Mouse (Mus musculus): ENCODE measurements around the gene Ucp2.
A peak's percentile ranks its signal among the peaks of the same experiment; 100 is the strongest.
"Not testable (repeated sequence)": the region's sequence is repeated elsewhere in the genome, so short reads cannot be mapped to it uniquely, and the experiment has no call there.

The Ucp2 gene

DNA sequence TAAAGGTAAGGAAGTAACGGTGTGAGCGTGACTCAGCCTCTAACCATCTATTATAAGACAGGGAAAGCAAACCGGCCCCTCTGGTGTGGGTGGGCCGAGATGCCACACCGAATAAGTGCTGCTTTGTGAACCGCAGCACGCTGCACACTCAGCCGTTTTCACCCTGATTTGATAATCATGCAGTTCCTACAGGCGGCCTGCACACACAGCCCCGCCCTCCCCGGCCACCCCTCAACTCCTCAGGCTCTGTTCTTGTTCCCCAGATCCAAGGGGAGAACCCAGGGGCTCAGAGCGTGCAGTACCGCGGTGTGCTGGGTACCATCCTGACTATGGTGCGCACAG is 13.3 kb upstream of the Ucp2 start:
- DNase-seq (ENCODE audit: low spot score), result no peak

DNA sequence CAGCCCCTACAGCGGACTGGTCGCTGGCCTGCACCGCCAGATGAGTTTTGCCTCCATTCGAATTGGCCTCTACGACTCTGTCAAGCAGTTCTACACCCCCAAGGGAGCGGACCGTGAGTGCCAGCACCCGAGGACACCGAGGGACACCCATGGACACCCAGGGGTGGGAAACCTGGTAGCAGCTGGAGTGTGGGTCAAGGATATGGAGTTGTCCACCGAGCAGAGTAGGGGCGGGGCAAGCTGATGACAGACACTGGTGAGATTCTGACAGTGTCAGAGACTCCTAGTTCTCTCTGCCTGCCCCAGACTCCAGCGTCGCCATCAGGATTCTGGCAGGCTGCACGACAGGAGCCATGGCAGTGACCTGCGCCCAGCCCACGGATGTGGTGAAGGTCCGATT is 13.0 kb upstream of the Ucp2 start:
- no peak for DNase-seq (ENCODE audit: low spot score)

DNA sequence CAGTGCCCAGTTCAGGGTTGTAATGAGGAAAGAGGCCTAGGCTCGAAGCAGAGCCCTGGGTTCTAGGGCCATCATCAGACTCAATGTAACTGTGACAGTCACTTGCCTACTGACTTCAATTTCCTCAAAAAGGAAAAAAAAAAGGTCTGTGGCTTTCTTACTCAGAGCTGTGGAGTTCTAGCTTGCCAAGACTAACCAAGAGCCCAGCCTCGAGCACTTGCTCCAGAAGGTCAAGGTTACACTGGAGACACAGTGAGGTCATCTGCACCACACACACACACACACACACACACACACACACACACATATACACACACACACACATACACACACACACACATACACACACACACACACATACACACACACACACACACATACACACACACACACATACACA is 11.1 kb upstream of the Ucp2 start:
- DNase-seq (ENCODE audit: low spot score), result not testable (repeated sequence)

DNA sequence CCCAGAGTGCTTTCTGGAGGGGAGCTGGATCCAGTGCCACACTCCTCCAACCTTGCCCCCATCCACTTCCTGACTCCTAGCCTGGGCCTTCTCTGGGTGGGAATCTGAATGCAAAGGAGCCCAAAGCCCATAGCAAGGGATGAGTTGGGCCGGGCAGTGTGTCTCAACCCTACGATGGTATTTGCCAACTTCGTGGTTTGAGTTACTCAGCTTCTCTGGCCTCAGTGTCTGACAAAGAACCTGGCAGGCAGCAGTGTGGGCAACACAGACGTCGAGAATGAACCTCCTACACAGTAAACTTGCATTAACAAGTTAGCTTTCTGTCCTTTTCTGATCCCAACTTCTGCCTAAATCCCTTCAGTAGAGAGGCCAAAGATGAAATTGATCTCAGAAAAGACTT is 8.6 kb upstream of the Ucp2 start:
- no peak for DNase-seq (ENCODE audit: low spot score)

DNA sequence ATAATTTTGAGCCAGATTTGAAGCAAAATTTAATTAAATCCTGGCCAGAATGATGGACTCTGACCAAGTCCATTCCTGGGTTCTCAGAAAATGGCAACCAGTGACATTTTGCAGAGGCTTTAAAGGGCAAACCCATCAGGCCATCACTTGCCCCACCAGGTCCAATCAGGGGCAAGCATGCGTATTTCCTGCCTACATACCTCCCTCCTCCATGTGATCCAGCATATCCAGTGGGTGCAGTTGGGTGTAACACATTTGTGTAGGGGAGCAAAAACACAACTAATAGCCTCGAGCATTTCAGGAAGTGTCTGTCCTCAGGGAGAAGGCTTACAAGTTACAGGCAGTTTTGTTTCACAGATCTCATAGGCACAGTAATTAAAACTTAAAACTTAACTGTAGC is 5.8 kb upstream of the Ucp2 start:
- DNase-seq (ENCODE audit: low spot score), result no peak

DNA sequence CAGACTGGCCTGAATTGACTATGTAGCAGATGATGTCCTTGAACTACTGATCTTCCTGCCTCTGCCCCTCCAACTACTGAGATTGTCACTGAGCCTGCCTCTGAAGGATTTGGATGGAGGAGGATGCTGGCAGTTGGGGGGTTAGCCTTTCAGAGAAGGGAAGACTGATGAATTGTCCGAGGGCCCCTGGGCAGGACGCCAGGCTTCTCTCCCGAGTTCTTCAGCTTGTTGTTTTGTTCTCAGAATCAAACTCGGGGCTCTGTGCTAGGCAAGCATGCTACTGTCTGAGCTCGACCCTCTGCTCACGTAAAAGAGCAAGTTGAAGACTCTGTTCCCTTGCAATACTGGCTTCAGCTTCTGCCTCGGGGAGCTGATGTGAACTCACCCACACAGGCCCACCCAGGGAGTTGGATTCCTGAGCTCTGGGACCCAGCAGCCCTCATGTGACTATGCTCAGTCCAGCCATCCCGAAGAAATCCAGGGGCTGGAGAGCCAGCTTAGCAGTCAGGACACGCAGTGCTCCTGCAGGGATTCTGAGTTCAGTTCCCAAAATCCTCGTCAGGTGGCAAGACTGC is 4.6 kb upstream of the Ucp2 start:
- peak; percentile 43 for DNase-seq (ENCODE audit: low spot score)

DNA sequence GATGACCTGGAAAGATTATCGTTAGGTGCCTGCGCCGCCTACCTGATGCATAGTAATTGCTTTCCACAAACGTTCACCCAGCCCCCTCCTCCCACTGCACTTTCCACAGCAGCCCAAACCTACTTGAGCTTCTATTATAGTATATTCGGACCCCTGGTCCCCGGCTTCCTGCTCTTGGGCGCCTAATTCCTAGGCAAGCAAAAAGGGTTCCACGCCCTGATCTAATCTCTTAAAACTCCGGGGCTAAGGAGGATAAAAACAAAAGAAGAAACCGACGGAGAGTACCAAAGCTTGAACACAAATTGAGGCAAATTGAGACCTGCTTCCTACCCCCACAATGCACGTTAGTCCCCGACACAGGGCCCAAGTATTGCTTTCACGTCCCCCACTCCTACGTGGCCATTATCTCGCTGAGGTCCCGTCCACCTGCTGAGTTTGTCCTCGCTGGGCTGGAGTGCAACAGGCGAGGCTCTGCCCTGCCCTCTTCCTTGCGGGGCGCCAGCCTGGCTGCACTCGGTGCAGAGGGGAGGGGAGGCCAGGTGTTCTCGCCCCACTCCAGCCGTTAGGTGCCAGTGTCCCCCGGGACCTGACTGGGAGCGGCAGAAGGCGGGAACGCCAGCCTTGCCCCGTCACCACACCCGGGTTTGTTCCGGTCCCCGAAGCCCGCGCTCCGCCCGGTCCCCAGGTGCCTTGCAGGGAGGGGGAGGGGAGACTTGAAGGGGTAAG is 583 bp upstream of the Ucp2 start:
- DNase-seq (ENCODE audit: low spot score), result peak; percentile 71

DNA sequence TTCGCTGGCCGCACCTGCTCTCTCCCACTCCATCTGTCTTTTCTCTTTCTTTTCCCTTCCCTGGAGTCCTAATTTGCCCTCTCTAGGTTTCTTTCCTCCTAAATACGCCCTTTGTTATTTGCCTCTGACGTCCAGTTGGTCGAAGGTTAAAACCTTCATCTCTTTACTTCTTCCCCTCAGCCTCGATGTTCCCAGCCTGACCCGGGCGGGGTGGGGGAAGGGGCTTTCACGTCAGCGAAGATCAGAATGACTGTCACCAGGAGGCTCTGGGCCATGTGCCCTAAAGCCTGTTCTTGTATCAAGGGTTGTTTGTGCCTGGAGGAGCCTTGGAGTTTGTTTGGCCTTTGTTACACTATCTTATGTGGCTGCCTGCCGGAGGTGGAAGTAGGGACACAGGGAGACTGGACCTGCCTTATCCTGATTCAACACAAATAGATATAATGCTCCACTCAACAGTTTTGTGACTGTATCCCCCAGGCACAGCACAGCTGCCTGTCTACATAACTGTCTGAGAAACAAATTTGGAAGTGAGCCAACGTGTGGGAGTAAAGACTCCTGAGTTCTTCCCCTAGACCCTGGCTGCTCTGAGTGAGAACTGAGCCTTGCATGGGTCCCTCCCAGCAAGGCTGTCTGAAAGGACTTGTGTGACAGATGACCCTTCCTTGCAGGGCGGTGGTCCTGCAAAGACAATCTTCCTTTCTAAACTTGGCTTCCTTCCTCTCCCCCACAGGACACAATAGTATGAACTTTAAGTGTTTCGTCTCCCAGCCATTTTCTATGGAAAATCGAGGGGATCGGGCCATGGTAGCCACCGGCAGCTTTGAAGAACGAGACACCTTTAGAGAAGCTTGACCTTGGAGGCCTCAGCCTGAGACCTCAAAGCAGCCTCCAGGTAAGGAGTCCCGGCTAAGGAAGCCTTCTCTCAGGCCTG is 612 bp downstream of the Ucp2 start:
- DNase-seq (ENCODE audit: low spot score), result peak; percentile 55

DNA sequence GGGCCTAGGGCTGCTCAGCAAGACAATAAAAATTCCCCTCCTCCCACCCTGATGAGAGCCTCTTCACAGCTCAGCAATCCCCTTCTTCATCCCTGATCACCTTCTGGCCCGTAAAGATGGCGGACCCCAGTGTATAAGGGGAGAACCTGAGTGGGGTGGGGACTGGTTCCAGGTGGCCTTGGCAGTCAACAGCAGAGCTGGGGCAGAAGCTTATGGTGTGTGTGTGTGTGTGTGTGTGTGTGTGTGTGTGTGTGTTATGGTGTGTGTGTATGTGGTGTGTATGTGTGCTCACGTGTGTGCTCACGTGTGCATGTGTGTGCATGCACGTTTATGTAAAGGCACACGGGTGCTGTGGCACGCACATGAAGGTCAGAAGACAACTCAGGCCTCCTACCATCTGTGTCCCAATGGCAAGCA is 1.3 kb downstream of the Ucp2 start:
- DNase-seq (ENCODE audit: low spot score), result no peak

DNA sequence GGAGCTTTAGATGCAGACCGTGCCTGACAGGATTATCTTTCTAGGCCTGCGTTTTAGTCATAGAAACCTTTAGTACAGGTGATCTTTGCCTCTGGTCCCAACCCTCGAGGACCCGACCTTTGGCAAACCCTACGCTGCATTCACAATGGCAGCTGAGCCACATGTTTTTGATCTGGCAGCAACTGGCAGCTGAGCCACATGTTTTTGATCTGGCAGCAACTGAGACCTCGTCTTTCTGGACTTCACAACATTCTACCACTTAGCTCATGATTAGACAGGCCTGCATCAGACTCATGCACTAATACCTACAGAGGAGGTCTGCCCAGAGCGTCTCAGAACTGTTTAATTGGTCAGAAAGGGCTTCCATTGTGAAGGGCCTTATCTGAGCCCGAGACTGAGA is 1.9 kb downstream of the Ucp2 start:
- no peak for DNase-seq (ENCODE audit: low spot score)

DNA sequence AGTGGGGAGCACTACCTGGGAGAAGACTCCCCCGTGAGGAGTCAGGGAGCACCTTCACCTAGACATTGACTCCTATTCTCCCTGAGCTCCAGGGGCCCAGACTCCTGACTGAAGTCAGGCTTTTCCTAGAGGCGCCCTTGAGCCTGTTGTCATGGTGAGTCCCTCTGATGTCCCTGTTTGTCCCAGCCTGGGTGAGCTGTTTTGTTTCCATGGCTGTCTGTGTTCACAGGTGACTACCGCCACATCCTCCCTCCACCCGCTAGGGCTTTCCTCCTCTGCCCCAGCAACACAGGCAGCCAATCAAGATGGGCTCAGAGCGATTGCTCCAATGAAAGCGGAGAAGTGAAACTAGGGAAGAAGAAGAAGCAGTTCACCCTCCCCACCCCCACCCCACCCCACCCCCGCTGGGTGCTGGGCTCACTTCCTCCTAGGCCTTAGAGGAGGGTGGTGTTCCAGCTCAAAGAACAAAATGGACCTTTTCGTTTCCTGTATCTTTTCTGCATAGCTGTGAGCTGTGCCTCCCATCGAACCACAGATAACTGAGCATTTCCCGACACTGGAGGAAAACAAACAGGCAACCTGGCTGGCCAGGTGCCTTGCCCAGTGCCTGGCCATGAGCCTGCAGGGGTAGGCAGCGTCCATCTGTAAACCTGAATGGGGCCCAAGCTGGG is 2.6 kb downstream of the Ucp2 start:
- DNase-seq (ENCODE audit: low spot score), result peak; percentile 64

DNA sequence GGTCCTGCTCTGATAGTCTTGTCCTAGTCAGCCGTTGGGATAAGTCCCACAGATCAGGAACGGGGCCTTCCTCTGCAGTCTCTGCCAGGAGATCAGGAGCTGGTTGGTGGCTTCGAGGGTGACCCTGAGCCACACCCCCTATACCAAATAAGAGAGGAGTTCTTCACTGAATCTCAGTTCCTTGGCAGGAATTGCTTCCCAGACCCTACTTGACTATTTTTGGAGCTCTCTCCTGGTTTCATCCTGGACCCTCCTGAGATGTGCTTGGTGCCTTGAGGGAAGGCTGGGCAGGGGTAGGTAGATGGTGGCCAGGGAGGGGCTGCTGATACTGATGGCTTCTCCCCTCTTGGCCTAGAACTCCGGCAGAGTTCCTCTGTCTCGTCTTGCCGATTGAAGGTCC is 3.2 kb downstream of the Ucp2 start:
- DNase-seq (ENCODE audit: low spot score), result no peak

DNA sequence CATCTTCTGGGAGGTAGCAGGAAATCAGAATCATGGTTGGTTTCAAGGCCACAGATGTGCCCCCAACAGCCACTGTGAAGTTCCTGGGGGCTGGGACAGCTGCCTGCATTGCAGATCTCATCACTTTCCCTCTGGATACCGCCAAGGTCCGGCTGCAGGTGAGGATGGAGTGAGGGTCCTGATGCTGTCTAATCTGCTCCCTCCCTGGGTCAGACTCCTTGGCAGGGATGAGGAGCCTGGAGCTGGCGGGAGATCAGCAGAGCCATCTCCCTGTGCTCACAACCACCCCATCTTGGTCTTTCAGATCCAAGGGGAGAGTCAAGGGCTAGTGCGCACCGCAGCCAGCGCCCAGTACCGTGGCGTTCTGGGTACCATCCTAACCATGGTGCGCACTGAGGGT is 3.7 kb downstream of the Ucp2 start:
- DNase-seq (ENCODE audit: low spot score), result no peak

DNA sequence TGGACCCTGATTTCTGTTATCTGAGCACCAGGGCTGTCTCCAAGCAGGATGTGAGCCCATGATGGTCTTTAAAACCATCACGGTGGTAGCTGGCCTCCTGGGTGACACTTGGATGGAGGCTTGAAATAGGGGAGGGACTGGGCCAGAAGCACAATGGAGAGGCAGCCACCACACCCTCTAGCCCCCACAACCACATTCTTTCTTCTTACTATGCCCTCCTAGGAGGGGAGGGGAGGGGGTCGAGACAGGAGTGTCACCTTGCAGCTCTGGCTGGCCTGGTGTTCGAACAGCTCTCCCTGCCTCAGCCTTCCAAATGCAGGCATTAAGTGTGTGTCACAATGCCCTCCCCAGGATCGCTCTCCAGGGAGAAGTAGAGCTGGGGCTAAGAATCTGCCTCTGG is 4.3 kb downstream of the Ucp2 start:
- DNase-seq (ENCODE audit: low spot score), result no peak

DNA sequence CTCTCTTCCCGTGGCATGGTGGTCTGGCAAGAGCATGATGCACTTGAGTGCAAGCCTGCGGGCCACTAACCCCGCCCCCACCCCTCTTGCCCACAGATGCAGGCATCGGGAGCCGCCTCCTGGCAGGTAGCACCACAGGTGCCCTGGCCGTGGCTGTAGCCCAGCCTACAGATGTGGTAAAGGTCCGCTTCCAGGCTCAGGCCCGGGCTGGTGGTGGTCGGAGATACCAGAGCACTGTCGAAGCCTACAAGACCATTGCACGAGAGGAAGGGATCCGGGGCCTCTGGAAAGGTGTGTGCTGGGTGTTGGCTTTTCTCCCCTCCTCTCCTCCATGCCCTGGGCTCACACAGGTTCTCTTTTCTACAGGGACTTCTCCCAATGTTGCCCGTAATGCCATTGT is 4.8 kb downstream of the Ucp2 start:
- no peak for DNase-seq (ENCODE audit: low spot score)

DNA sequence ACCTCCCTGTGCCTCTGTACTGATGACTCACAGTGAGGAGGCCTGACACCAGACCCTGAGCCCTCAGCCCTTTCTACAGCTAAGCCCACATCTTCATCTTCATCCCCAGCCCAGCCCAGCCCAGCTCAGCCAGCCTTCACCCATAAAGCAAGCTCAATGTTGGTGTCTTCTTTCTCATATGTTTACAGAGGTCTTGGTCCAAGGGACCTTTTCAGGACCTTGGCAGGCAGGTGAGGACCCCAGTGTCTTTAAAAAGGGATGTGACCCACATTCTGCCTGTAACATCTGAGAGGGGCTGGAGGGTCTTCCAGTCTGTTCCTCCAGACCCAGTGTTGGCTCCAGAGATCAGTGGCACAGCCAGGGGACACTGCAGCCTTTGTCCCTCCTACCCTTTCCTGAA is 6.3 kb downstream of the Ucp2 start:
- no peak for DNase-seq (ENCODE audit: low spot score)

DNA sequence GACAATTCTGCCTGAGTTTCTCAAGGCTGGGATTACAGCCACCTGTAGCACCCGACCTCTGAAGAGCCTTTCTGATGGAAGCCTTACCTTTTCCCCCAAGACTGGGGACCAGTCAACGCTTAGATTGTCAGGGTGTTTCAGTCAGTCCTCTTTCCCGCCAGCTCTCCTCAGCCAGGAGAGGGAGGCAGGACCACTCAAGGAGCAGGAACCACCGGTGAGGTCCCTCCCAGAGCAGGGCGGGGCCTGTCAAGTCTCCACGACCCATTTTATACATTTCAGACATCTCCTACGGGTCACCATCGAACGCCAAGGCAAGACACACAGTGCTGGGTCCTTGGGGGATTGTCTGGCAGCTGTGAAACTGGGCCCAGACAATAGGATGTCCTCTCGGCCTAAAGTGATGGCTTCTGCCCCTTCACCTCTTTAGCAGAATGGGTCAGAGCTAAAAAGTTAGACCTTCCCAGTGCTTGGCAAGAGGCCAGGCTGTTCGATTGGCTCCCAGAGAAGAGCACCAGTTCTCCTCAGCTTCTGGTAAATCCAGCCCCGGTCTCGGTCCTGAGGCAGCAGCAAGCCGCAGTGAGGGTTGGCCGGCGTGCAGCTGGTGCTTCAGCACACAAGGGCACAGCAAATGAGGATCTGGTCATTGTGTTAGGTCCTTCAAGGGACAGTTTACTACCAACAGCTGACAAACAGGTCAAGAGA is 7.3 kb downstream of the Ucp2 start:
- peak; percentile 53 for DNase-seq (ENCODE audit: low spot score)

DNA sequence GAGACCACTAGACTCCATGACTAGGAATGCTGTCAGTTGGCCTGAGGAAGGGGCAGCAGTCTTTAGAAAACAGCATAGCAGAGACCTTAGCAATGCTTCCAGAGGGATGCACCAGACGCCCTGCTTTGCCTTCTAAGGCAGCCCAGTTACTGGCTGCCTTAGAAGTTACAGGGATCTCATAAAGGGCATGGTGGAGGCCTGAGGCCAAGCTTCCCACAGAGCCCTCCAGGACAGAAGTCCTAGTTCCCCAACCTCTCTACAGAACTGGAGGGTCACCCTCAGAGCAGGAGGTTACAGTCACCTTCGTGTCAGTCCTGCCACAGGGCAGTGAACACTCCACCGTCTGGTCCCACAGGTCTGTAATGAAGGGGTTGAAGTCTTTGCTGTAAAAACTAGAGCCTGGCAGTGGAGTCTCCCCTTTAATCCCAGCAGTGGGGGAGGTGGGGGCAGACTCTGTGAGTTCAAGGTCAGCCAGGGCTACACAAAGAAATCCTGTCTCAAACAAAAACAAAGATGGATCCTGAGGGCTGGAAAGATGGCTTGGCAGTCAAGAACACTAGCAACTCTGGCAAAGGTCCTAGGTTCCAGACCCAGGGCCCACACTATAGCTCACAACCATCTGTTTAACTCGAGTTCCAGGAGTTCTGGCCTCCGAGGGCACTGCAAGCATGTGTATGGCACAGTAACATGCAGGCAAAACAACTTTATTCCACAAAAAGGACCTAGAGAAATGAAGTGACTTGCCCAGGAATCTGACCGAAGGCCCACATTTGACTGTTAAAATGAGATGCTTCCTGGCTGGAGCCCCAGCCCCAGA is 8.1 kb downstream of the Ucp2 start:
- DNase-seq (ENCODE audit: low spot score), result peak; percentile 34

DNA sequence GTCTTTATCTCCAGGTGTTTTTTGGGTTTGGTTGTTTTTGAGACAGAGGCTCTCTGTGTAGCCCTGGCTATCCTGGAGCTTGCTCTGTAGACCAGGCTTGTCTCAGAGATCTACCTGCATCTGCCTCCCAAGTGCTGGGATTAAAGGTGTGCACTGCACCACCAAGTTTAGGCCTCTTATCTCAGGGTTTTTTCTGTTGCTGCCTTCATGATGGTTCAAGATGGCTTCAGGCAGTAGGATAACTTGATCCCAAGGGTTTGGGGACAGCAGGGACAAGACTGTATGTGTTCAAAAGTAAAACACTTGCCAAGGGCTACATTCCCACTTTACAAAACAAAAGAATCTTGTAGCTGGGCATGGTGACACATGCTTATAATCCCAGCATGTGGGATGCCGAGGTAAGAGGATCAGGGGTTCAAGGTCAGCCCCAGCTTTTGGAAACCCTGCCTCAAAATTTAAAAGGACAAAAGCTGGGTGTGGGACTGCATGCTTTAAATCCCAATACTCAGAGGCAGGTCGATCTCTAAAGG is 8.8 kb downstream of the Ucp2 start:
- no peak for DNase-seq (ENCODE audit: low spot score)

DNA sequence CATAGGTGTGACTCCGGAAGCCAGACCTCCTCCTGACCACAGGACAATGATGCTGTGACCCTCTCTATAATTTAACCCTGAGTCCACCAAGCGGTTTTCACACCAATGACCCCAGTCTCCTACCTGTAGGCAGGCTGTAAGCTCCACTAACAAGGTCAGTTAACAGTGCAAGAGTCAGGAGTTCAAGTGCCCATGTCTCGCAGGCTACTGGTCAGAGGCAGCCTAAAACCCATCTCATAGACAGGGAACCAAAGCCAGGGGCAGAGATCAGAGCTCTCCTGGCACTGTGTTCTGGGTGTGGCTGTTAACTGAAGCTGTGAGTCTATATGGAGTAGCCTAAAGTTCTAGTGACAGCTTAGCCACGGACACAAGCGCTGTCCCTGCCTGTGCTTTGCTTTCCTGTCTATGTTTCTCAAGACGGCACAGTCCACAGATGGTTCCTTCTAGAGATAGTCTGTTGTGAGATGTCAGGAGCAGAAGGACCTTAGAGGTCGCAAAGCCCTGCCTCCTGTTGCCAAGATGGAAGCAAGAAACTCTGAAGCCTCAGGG is 9.3 kb downstream of the Ucp2 start:
- DNase-seq (ENCODE audit: low spot score), result no peak

DNA sequence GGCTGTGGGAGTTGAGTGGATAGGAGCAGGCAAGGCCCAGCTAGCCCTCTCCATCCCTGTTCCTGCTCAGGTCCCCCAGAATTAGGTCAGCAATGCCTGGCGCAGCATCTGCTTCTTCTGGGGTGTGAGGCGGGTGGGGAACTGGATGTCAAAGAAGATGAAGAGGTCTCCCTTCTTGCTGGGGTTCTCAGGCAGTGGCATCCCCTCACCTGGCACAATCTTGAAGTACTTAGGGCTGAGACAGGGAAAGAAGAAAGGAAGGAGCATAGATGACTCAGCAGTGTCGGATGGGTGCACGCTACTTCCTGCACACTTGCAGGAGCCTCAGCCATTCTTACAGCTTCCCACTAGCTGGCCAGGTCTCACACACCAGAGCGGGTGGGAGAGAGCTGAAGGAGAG is 9.9 kb downstream of the Ucp2 start:
- no peak for DNase-seq (ENCODE audit: low spot score)
